Mouse (Mus musculus) thymus, adult 2 months (tissue): ENCODE results near the gene Ddx51. TPM values are rescaled to one million over a fixed set of nuclear protein-coding genes. Genes with fewer than 3 reads are reported as not detected.

ENCODE experiments used
- DNase-seq: peaks from one replicate; pipeline ENCODE4 v3.0.0; 2021
- H3K27ac ChIP-seq: fragments of 200-500 bp; 2 replicates; pipeline ENCODE4 v1.5.1; 2012; ENCODE audit warnings: low read length, control low read depth; ENCODE audit not compliant: control insufficient read depth, insufficient read depth
- H3K27me3 ChIP-seq: fragments of 200-500 bp; 2 replicates; pipeline ENCODE4 v1.6.1; 2012; ENCODE audit warnings: mild to moderate bottlenecking, low read length, moderate library complexity, mixed read lengths; ENCODE audit not compliant: control insufficient read depth, insufficient read depth
- H3K36me3 ChIP-seq: fragments of 200-500 bp; 2 replicates; pipeline ENCODE4 v1.6.1; 2012; ENCODE audit warnings: mild to moderate bottlenecking, low read length, moderate library complexity; ENCODE audit not compliant: control insufficient read depth, insufficient read depth
- H3K4me1 ChIP-seq: fragments of 200-500 bp; replicated peaks from 2 replicates; pipeline ENCODE4 v1.6.1; 2012; ENCODE audit warnings: low read length; ENCODE audit not compliant: control insufficient read depth, insufficient read depth
- H3K4me3 ChIP-seq: fragments of 200-500 bp; 2 replicates; pipeline ENCODE4 v1.5.1; 2012; ENCODE audit warnings: mild to moderate bottlenecking, low read length, control low read depth, moderate library complexity; ENCODE audit not compliant: control insufficient read depth, insufficient read depth
- CTCF ChIP-seq: fragments of 200-500 bp; IDR thresholded peaks from 2 replicates; pipeline ENCODE4 v1.5.1; 2012; ENCODE audit warnings: mild to moderate bottlenecking, control low read depth, low read length, moderate library complexity, borderline replicate concordance; ENCODE audit not compliant: control insufficient read depth, poor library complexity, insufficient read depth; ENCODE audit errors: extremely low read depth
- POLR2A ChIP-seq: fragments of 200-500 bp; IDR thresholded peaks from 2 replicates; pipeline ENCODE4 v1.6.1; 2012; ENCODE audit warnings: mild to moderate bottlenecking, low read length, control low read depth, moderate library complexity; ENCODE audit not compliant: control insufficient read depth, poor library complexity, insufficient read depth; ENCODE audit errors: extremely low read depth
- WGBS: fragments of 180-500 bp; shearing (Covaris S2); methylation state at CpG from one replicate; pipeline ENCODE4 v1.1.7; 2018; 5-methylcytosine and 5-hydroxymethylcytosine counted together
- polyA plus RNA-seq: library from polyadenylated mRNA; depleted of rRNA; stranded (reverse); fragments of >200 nt; gene quantifications from 2 replicates; pipeline ENCODE4 v1.2.3, GENCODE M21; 2012

The Ddx51 gene
- polyA plus RNA-seq, 1 experiment: 34.6 TPM

- no peak for DNase-seq
- no peaks in the 10 kb centered on the region for H3K4me1 ChIP-seq
- no peak overlapping the region for H3K4me3 ChIP-seq
- TF ChIP-seq POLR2A (no peak), CTCF (no peak)
- 97% methylated on average over 3 of the region's 3 CpGs for WGBS
- no peaks in the 10 kb centered on the region for H3K36me3 ChIP-seq
- H3K27ac ChIP-seq: no peak overlapping the region
- no peaks in the 10 kb centered on the region for H3K27me3 ChIP-seq
These were observed 43.8 kb upstream of the Ddx51 start for GRCm38 (mm10) chr5:110609425-110609824.

DNA sequence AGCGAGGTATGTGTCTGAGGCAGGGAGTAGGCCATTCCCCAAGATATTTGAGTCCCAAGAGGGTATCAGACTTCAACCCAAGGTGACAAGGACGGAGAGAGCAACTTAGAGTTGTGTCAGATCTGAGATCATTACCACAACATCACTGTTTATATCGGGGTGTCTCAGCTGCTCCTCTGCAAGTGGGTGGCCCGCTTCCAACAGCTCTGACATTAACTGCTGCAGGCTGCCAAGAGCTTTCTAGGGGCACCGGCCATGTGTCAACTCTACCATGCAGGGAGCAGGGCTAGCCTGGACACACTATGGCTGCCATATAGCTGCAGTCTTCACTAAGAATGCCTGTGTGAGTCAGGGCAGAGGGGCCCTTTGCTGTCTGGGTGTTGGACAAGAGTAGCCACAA lies 43.4 kb upstream of the Ddx51 start:
- Histone ChIP-seq H3K27me3 (no peaks in the 10 kb centered on the region), H3K4me1 (no peaks in the 10 kb centered on the region), H3K36me3 (no peaks in the 10 kb centered on the region), H3K4me3 (no peak overlapping the region), H3K27ac (no peak overlapping the region)
- no peak for DNase-seq
- TF ChIP-seq CTCF (no peak), POLR2A (no peak)
- 91% methylated on average over 5 of the region's 5 CpGs for WGBS

- TF ChIP-seq POLR2A: no peak
- H3K27ac ChIP-seq: no peak overlapping the region
- H3K36me3 ChIP-seq: no peaks in the 10 kb centered on the region
- 92% methylated on average over 7 of the region's 7 CpGs for WGBS
- no peaks in the 10 kb centered on the region for H3K27me3 ChIP-seq
- H3K4me3 ChIP-seq: no peak overlapping the region
- no peak for DNase-seq
- H3K4me1 ChIP-seq: no peaks in the 10 kb centered on the region
These were observed 42.8 kb upstream of the Ddx51 start for GRCm38 (mm10) chr5:110610484-110610883.

DNA sequence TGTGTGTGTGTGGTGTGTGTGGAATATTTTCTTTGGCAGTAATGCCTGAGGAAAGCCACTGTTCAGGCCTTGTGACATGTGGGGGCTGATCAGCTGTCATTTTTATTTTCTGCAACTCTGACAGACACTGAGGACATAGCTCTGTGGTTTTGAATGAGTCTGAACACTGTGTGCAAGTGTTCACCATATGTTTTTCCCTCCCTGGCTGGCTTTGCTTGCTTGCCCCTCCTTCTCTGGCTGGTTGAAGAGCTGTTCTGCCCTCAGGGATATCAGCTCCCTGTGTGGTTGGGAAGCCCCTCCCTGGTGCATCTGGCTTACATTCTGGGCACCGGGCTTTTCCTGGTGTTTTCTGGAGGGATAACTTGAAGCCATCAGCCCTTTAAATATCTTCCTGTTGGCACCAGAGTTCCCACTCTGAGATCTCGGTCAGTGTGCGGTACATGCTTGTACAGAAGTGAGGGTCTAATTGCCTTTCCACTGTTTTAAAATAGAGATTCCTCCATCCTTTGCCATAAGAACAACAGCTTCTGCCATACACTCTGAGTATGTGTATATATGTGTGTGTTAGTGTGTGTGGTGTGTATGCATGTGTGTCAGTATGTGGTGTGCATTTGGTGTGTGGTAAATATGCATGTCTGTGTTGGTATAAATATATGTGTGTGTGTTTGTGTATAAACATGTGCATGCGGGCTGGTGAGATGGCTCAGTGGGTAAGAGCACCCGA lies 41.7 kb upstream of the Ddx51 start:
- TF ChIP-seq CTCF (no peak), POLR2A (no peak)
- Histone ChIP-seq H3K27ac (no peak overlapping the region), H3K27me3 (no peaks in the 10 kb centered on the region), H3K4me3 (no peak overlapping the region), H3K4me1 (no peaks in the 10 kb centered on the region), H3K36me3 (no peaks in the 10 kb centered on the region)
- no peak for DNase-seq
- WGBS: 89% methylated on average over 5 of the region's 5 CpGs

DNA sequence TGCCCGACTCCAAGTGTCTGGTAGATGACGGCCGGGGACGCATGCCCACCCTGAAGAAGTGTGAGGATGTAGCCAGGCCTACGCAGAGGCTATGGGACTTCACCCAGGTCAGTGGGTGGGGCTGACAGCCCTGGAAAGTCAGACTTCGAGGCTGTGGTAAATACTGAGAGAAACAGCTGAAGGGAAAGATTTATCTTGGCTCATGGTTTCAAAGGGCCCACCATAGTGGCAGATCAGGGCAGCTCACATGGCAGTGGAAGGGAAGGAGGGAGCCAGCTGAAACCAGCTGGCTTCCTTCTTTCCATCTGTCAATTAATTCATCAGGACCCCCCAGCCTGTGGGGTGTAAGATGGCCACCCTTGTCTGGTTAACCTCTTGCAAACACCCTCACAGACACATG lies 34.0 kb upstream of the Ddx51 start:
- Histone ChIP-seq H3K36me3 (no peaks in the 10 kb centered on the region), H3K4me1 (no peaks in the 10 kb centered on the region), H3K27me3 (no peaks in the 10 kb centered on the region), H3K27ac (no peak overlapping the region), H3K4me3 (no peak overlapping the region)
- TF ChIP-seq POLR2A: no peak
- no peak for TF ChIP-seq CTCF
- no peak for DNase-seq
- WGBS: 94% methylated on average over 6 of the region's 6 CpGs

GRCm38 (mm10) chr5:110624319-110624718 lies 28.9 kb upstream of the Ddx51 start:
- Histone ChIP-seq H3K27me3 (no peaks in the 10 kb centered on the region), H3K4me3 (no peak overlapping the region), H3K4me1 (no peaks in the 10 kb centered on the region), H3K36me3 (no peaks in the 10 kb centered on the region), H3K27ac (no peak overlapping the region)
- no peak for DNase-seq
- 92% methylated on average over 2 of the region's 2 CpGs for WGBS
- TF ChIP-seq CTCF (no peak), POLR2A (no peak)

GRCm38 (mm10) chr5:110627351-110627750 lies 25.9 kb upstream of the Ddx51 start:
- Histone ChIP-seq H3K4me3 (no peak overlapping the region), H3K36me3 (no peaks in the 10 kb centered on the region), H3K27ac (no peak overlapping the region), H3K27me3 (no peaks in the 10 kb centered on the region), H3K4me1 (no peaks in the 10 kb centered on the region)
- WGBS: 90% methylated on average over 10 of the region's 10 CpGs
- TF ChIP-seq CTCF: no peak
- no peak for TF ChIP-seq POLR2A
- DNase-seq: no peak
